Mouse (Mus musculus) liver, postnatal 0 days (tissue): Measurements from ENCODE around the gene Arfgap3.

Source experiments
- CTCF ChIP-seq: sonication (generic); IDR thresholded peaks from 2 replicates; pipeline ENCODE4 v1.5.1; 2016; ENCODE audit warnings: antibody characterized with exemption, low read depth
- EP300 ChIP-seq: IDR thresholded peaks from 2 replicates; pipeline ENCODE4 v1.6.1; 2016; ENCODE audit warnings: antibody characterized with exemption, low read depth, mild to moderate bottlenecking

GRCm38 (mm10) chr15:83349225-83349953 is 658 bp downstream of the Arfgap3 start:
- TF ChIP-seq EP300: no peak
- no peak for TF ChIP-seq CTCF
